Mouse (Mus musculus) CH12.LX (cell line): ENCODE data around the gene Lipm.

ENCODE experiments used
- ETS1 ChIP-seq: conservative IDR thresholded peaks from 2 replicates; pipeline ENCODE4 v1.6.1; 2012; ENCODE audit warnings: low read depth, mild to moderate bottlenecking, inconsistent platforms, low read length, improper control_type of control experiment, moderate library complexity
- SIN3A ChIP-seq: IDR thresholded peaks from 2 replicates; pipeline ENCODE4 v1.6.1; 2012; ENCODE audit warnings: low read length, improper control_type of control experiment, inconsistent platforms

- no peak for TF ChIP-seq ETS1
- no peak for TF ChIP-seq SIN3A
Measured at GRCm38 (mm10) chr19:34066779-34067472, 33.8 kb upstream of the Lipm start, which contains the start of gene Lipn.
